Mouse (Mus musculus) testis, adult 2 months (tissue): Measurements from ENCODE around the gene Clic6. TPM values are rescaled to one million over a fixed set of nuclear protein-coding genes. Genes with fewer than 3 reads are reported as not detected.
A peak's percentile ranks its signal among the peaks of the same experiment; 100 is the strongest.

Experiments
- H3K27ac ChIP-seq: fragments of 200-500 bp; 2 replicates; pipeline ENCODE4 v1.5.1; 2012; ENCODE audit warnings: low read depth, low read length; ENCODE audit not compliant: control insufficient read depth, insufficient read depth
- H3K27me3 ChIP-seq: fragments of 200-500 bp; 2 replicates; pipeline ENCODE4 v1.6.1; 2012; ENCODE audit warnings: mild to moderate bottlenecking, low read length, moderate library complexity; ENCODE audit not compliant: control insufficient read depth, insufficient read depth
- H3K36me3 ChIP-seq: fragments of 200-500 bp; 2 replicates; pipeline ENCODE4 v1.6.1; 2012; ENCODE audit warnings: mild to moderate bottlenecking, low read length; ENCODE audit not compliant: control insufficient read depth, insufficient read depth
- H3K4me1 ChIP-seq: fragments of 200-500 bp; 2 replicates; pipeline ENCODE4 v1.6.1; 2012; ENCODE audit warnings: low read length; ENCODE audit not compliant: control insufficient read depth, insufficient read depth
- H3K4me3 ChIP-seq: fragments of 200-500 bp; 2 replicates; pipeline ENCODE4 v1.5.1; 2012; ENCODE audit warnings: low read depth, mild to moderate bottlenecking, low read length, moderate library complexity, mixed read lengths; ENCODE audit not compliant: control insufficient read depth
- CTCF ChIP-seq: fragments of 200-500 bp; IDR thresholded peaks from 2 replicates; pipeline ENCODE4 v1.5.1; 2012; ENCODE audit warnings: low read depth, mild to moderate bottlenecking, inconsistent platforms, low read length, moderate library complexity; ENCODE audit not compliant: control insufficient read depth, insufficient read depth, insufficient replicate concordance
- POLR2A ChIP-seq: fragments of 200-500 bp; IDR thresholded peaks from 2 replicates; pipeline ENCODE4 v1.6.1; 2012; ENCODE audit warnings: low read depth, mild to moderate bottlenecking, inconsistent platforms, low read length, moderate library complexity; ENCODE audit not compliant: control insufficient read depth
- polyA plus RNA-seq: library from polyadenylated mRNA; depleted of rRNA; stranded (reverse); fragments of >200 nt; gene quantifications from 2 replicates; pipeline ENCODE4 v1.2.3, GENCODE M21; 2012

The Clic6 gene
- polyA plus RNA-seq, 1 experiment: 1.1 TPM

DNA sequence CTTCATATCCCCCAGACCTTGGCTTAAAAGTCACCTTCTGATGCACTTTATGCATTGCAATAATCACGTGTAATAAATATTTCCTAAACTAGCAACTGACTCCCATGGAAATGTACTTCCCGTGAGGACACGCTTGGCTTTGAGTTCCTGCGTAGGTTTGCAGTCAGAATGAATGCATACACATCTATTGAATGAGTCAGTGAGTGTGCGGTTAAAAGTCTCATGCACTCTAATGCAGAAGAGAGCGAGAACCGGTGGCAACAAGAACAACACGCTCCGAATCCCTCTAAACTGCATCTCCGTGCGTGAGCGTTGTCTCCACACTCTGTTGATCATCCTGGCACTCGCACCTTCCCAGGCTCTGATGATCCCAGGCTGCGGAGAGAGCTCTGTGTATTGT, 36.5 kb upstream of the Clic6 start:
- H3K36me3 ChIP-seq: no peaks in the 10 kb centered on the region
- no peaks in the 10 kb centered on the region for H3K27me3 ChIP-seq
- H3K4me3 ChIP-seq: no peak overlapping the region
- no peak overlapping the region for H3K27ac ChIP-seq
- TF ChIP-seq CTCF (no peak), POLR2A (no peak)
- no peaks in the 10 kb centered on the region for H3K4me1 ChIP-seq

DNA sequence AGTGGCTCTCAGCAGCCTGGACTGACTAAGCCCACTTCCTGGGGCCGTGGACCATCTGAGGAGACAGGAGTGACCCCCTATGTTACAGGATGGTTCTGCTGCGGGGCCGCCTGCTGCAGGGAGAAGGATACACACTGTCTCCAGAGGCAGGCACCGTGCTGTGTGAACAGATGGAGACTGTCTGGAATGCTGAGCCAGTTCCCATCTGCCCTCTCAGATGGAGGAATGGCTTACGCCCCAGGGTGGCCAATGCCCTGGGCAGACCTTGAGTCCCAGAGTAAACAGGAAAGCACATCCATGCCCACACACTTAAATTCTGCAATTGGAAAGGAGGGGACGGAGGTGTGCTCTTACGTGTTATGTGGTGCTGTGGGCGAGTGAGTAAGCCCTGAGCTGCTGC, 35.2 kb upstream of the Clic6 start:
- Histone ChIP-seq H3K4me1 (no peaks in the 10 kb centered on the region), H3K27ac (no peak overlapping the region), H3K36me3 (no peaks in the 10 kb centered on the region), H3K27me3 (no peaks in the 10 kb centered on the region), H3K4me3 (no peak overlapping the region)
- TF ChIP-seq POLR2A: no peak
- no peak for TF ChIP-seq CTCF

DNA sequence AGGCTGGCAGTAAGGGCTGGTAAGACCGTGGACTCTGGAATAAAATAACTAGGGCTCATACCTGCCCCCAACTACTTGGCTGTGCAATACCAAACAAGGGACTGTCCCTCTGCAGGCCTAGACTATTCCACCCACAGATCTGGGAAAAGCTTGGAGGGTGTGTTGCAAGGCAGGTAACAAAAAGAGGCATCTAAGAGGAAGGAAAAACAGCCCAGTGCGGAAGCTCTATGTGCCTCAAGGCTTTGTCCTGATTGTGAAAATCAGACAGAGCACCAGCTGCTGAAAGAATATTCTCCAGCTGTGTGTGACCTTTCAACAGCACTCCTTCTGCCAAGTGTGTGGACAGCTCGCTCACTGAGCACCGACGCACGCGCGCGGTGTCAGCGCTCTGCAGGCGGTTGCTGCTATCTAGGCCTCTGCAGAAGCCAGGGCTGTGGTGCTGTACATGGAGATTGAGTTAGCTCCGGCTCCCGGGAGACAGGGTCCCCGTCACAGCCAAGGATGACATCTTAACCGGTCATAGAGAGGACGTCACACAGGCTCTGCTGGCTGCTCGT, 33.9 kb upstream of the Clic6 start:
- no peaks in the 10 kb centered on the region for H3K4me1 ChIP-seq
- H3K27ac ChIP-seq: no peak overlapping the region
- no peaks in the 10 kb centered on the region for H3K27me3 ChIP-seq
- TF ChIP-seq CTCF (no peak), POLR2A (no peak)
- no peaks in the 10 kb centered on the region for H3K36me3 ChIP-seq
- no peak overlapping the region for H3K4me3 ChIP-seq

DNA sequence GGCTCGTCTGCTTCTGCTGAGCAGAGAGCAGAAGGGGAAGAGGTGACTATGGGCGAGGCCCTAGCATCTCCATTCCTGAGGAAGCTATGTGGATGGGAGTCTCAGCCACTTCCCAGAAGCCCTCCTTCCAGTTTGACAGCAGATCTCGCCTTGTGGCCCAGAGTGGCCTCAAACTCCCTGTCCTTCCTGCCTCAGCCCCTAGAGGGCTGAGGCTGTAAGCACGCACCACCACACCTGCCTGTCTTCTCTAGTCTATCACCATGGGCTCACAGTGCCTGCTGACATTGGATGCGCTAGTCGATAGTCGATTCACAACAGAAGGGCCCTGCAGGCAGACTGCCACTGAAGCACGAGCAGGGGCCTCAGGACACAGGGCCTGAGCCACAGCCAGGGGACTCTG, 32.9 kb upstream of the Clic6 start:
- Histone ChIP-seq H3K27me3 (no peaks in the 10 kb centered on the region), H3K36me3 (no peaks in the 10 kb centered on the region), H3K4me1 (no peaks in the 10 kb centered on the region), H3K27ac (no peak overlapping the region), H3K4me3 (no peak overlapping the region)
- no peak for TF ChIP-seq POLR2A
- TF ChIP-seq CTCF: peak; percentile 19; the same call in 1 of the 2 replicates

DNA sequence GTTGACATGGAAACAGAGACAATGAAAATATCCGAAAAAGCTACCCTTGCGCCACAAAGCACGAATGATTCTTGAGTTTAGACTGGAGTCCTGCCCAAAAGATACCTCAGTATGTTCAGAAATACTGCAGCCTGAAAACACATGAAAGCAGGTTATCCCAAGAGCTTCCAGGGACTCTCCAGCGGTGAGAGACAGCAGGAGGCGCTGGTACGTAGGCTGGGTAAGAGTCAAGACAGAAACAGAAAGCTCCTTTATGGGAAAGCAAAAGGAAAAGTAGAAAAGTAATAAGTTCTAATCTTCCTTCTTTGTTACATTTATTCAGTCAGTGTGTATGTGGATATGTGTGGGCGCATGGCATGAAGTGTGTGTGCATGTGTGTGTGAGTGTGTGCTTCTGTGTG, 31.5 kb upstream of the Clic6 start:
- Histone ChIP-seq H3K4me3 (no peak overlapping the region), H3K36me3 (no peaks in the 10 kb centered on the region), H3K4me1 (no peaks in the 10 kb centered on the region; the same call in 1 of the 2 replicates), H3K27ac (no peak overlapping the region), H3K27me3 (no peaks in the 10 kb centered on the region)
- TF ChIP-seq POLR2A (no peak), CTCF (no peak)

DNA sequence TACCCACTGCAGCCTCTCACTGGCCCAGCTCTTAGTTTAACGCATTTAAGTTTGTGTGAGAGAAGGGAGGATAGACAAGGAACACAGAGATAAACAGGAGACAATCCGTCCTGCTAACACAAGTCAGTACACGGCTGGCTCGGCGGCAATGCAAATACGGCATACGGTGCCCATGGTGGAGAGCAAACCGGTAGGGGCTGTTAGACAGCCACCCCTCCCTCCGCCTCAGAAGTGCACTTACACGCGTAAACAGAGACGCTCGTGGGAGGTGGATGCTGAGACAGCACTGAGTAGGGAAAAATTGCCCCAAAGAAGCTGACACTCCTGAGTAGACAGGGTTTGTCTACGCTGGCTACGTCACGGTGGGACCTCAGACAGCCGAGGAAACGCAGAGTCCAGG, 31.0 kb upstream of the Clic6 start:
- no peak overlapping the region for H3K27ac ChIP-seq
- H3K4me3 ChIP-seq: no peak overlapping the region
- TF ChIP-seq CTCF (no peak), POLR2A (no peak)
- no peaks in the 10 kb centered on the region for H3K36me3 ChIP-seq
- no peaks in the 10 kb centered on the region; the same call in 1 of the 2 replicates for H3K4me1 ChIP-seq
- H3K27me3 ChIP-seq: no peaks in the 10 kb centered on the region

DNA sequence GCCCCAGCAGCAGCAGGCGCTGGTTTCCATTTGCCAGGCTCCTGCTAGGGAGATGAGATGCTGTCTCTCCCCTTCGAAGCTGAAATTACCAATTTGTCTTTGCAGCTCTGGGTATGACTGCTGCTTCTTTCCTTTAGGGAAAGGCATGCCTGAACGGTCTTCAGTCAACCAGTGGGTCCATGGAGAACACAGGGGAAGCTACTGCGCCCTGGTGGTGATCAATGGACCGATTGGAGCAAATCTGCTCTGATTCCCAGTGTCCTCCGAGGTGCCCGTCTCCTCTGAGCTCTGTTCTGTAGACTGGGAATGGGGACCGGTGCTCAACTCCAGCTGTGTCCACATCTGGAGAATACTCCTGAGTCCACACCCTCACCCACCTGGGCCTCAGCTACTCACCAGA, 30.0 kb upstream of the Clic6 start:
- Histone ChIP-seq H3K27ac (no peak overlapping the region), H3K27me3 (no peaks in the 10 kb centered on the region), H3K4me3 (no peak overlapping the region), H3K36me3 (no peaks in the 10 kb centered on the region), H3K4me1 (no peaks in the 10 kb centered on the region; the same call in 1 of the 2 replicates)
- no peak for TF ChIP-seq POLR2A
- TF ChIP-seq CTCF: no peak

DNA sequence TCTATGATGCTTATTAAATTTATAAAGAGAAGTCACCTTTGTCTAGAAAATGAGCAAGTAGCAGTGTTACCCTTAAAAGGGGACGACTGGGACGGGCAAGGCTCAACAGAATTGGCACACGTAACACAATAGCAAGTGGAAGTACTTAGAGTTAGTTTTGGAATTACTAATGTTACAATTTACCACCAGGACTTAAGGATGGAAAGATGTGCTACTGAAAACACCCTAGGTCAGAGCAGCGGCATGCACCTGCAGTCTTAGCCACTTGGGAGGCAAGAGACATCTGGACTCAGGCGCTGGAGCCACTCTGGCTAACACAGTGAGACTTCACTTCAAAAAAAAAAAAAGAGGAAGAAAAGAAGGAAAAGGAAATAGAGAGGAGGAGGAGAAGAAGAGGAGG, 29.6 kb upstream of the Clic6 start:
- Histone ChIP-seq H3K27me3 (no peaks in the 10 kb centered on the region), H3K27ac (no peak overlapping the region), H3K36me3 (no peaks in the 10 kb centered on the region), H3K4me1 (no peaks in the 10 kb centered on the region; the same call in 1 of the 2 replicates), H3K4me3 (no peak overlapping the region)
- TF ChIP-seq POLR2A: no peak
- TF ChIP-seq CTCF: no peak
